Comparison of ENCODE assay signal across 8 mouse cellular contexts in genomic region chrX:103356287-103356686, GRCm38 (mm10). TPM values are rescaled to one million over a fixed set of nuclear protein-coding genes. Genes with fewer than 3 reads are reported as not detected.
DNase-seq lines count a peak whose midpoint lies in the region; ATAC-seq and TF ChIP-seq lines count a peak whose summit lies in the region.

Chic1 (plus strand) TSS chrX:103356476.

- peak within 1 kb of the TSS; percentile 53 for H3K4me2 ChIP-seq in lung, embryonic 14.5 days

- no peak for TF ChIP-seq CTCF in ES-Bruce4 (IDR thresholded peaks at IDR 0.05; ENCODE audit: low read depth, low read length)
- TF ChIP-seq CTCF in lung, embryonic 14.5 days (IDR thresholded peaks at IDR 0.05; ENCODE audit: low read depth), result no peak

- H3K36me3 ChIP-seq in ES-Bruce4 (ENCODE audit: control insufficient read depth, insufficient read depth, low read length, poor library complexity, severe bottlenecking), result no peaks in the 10 kb centered on the region
- H3K36me3 ChIP-seq in hindbrain, embryonic 10.5 days, result no peaks in the 10 kb centered on the region
- no peaks in the 10 kb centered on the region for H3K36me3 ChIP-seq in lung, embryonic 14.5 days (ENCODE audit: insufficient read depth)

- no peak for TF ChIP-seq EP300 in ES-Bruce4 (IDR thresholded peaks at IDR 0.05; ENCODE audit: insufficient read depth, low read depth, low read length)

- 16% methylated on average over 34 of the region's 34 CpGs for WGBS in hindbrain, embryonic 10.5 days
- 11% methylated on average over 34 of the region's 34 CpGs for WGBS in lung, embryonic 14.5 days

- H3K4me3 ChIP-seq in ES-Bruce4 (ENCODE audit: low read depth, low read length), result peak within 1 kb of the TSS; percentile 99
- peak within 1 kb of the TSS; percentile 64 for H3K4me3 ChIP-seq in hindbrain, embryonic 10.5 days
- H3K4me3 ChIP-seq in lung, embryonic 14.5 days (ENCODE audit: low read depth, low read length), result peak within 1 kb of the TSS; percentile 51

- H3K4me1 ChIP-seq in ES-Bruce4 (ENCODE audit: control insufficient read depth, insufficient read depth, low read length), result no peaks in the 10 kb centered on the region
- no peaks in the 10 kb centered on the region; the same call in 1 of the 2 replicates for H3K4me1 ChIP-seq in hindbrain, embryonic 10.5 days (replicated peaks)
- no peaks in the 10 kb centered on the region for H3K4me1 ChIP-seq in lung, embryonic 14.5 days (ENCODE audit: insufficient read depth)

- H3K9me3 ChIP-seq in ES-Bruce4 (replicated peaks; ENCODE audit: control insufficient read depth, insufficient read depth, low read length, poor library complexity, severe bottlenecking), result no peaks in the 10 kb centered on the region
- no peaks in the 10 kb centered on the region for H3K9me3 ChIP-seq in hindbrain, embryonic 10.5 days
- no peaks in the 10 kb centered on the region for H3K9me3 ChIP-seq in lung, embryonic 14.5 days (ENCODE audit: low read depth, low read length)

- DNase-seq in cerebellum, adult 11-12 months, result peak; percentile 82
- DNase-seq in forelimb bud, embryonic 11.5 days (ENCODE audit: low read depth, low spot score), result peak; percentile 85
- peak; percentile 85 for DNase-seq in hindbrain, embryonic 10.5 days (ENCODE audit: low spot score)
- DNase-seq in layer of hippocampus, adult 9-10 months (ENCODE audit: low spot score), result peak; percentile 31
- peak; percentile 79 for DNase-seq in lung, embryonic 14.5 days
- DNase-seq in retina, adult 2 months (ENCODE audit: low read depth, low spot score), result peak; percentile 38
- peak; percentile 56 for DNase-seq in thymus, postnatal 4 days

- H3K27me3 ChIP-seq in ES-Bruce4 (ENCODE audit: control insufficient read depth, insufficient read depth, low read length, poor library complexity, severe bottlenecking), result no peaks in the 10 kb centered on the region
- peaks cover 90% of the 10 kb centered on the region for H3K27me3 ChIP-seq in hindbrain, embryonic 10.5 days (ENCODE audit: insufficient read depth, poor library complexity, severe bottlenecking)
- peaks cover 9% of the 10 kb centered on the region for H3K27me3 ChIP-seq in lung, embryonic 14.5 days (ENCODE audit: insufficient read depth, low read length)

- TF ChIP-seq POLR2A in ES-Bruce4 (IDR thresholded peaks at IDR 0.05; ENCODE audit: insufficient read depth, low read length), result peak; percentile 49

- ATAC-seq in lung, embryonic 14.5 days (ENCODE audit: insufficient read depth), result peak; percentile 96

- peak within 1 kb of the TSS; percentile 54; the same call in 1 of the 2 replicates for H3K27ac ChIP-seq in ES-Bruce4 (ENCODE audit: insufficient read depth, low read length)
- peak within 1 kb of the TSS; percentile 89 for H3K27ac ChIP-seq in hindbrain, embryonic 10.5 days
- H3K27ac ChIP-seq in lung, embryonic 14.5 days (ENCODE audit: low read depth), result no peak within 1 kb of the TSS

- peak within 1 kb of the TSS; percentile 78 for H3K9ac ChIP-seq in ES-Bruce4 (ENCODE audit: low read depth, poor library complexity, severe bottlenecking)
- H3K9ac ChIP-seq in lung, embryonic 14.5 days, result peak within 1 kb of the TSS; percentile 54

RNA-seq across cellular contexts. Expression of gene Chic1, which starts in this region (rescaled TPM):
- polyA plus RNA-seq in ES-Bruce4 (2011; ENCODE audit: insufficient read depth, insufficient read length, low read depth, missing spikeins), result 9.2 and 9.8 TPM in 2 replicates
- polyA plus RNA-seq in hindbrain, embryonic 10.5 days (2016; fragmentation: Nextera tagmentation; extraction: Ambion mirVana), result 4.4 and 5.5 TPM in 2 replicates
- 3.0 and 3.3 TPM in 2 replicates for polyA plus RNA-seq in lung, embryonic 14.5 days (2014; fragmentation: Nextera tagmentation; extraction: Ambion mirVana)

Comparison
In these comparisons a context has a peak if more than half of its experiments do, and no peak if none do; other contexts are left out.
1. DNase-seq: peak in every context shown above with its lines; median percentile 85 in forelimb bud, embryonic 11.5 days; 85 in hindbrain, embryonic 10.5 days; 82 in cerebellum, adult 11-12 months; 79 in lung, embryonic 14.5 days; 56 in thymus, postnatal 4 days; 38 in retina, adult 2 months; 31 in layer of hippocampus, adult 9-10 months.